Mouse (Mus musculus) CD4-positive, CD25-positive, alpha-beta regulatory T cell, adult 4 months (primary cell): ENCODE results near the gene Adgrl2. TPM values are rescaled to one million over a fixed set of nuclear protein-coding genes. Genes with fewer than 3 reads are reported as not detected.

Experiments
- ATAC-seq: one replicate; pipeline ENCODE4 v1.8.0; 2017
- polyA plus RNA-seq, 2 experiments: library from polyadenylated mRNA; unstranded; fragments of 100-300 nt; shearing (Covaris generic); gene quantifications; one replicate each; pipeline ENCODE4 v1.2.1; 2017

Gene Adgrl2
- polyA plus RNA-seq, 2 experiments from 2014 or later, result not detected

GRCm38 (mm10) chr3:148920881-148921280 lies 69.5 kb downstream of the Adgrl2 start:
- no peak for ATAC-seq

- no peak for ATAC-seq
Observed at GRCm38 (mm10) chr3:148918425-148918824, 71.9 kb downstream of the Adgrl2 start.

GRCm38 (mm10) chr3:148917837-148918236 lies 72.5 kb downstream of the Adgrl2 start:
- no peak for ATAC-seq

- no peak for ATAC-seq
Observed at GRCm38 (mm10) chr3:148916226-148916625, 74.1 kb downstream of the Adgrl2 start.

- no peak for ATAC-seq
Observed at GRCm38 (mm10) chr3:148912944-148913684, 77.2 kb downstream of the Adgrl2 start.

- no peak for ATAC-seq
Observed at GRCm38 (mm10) chr3:148912536-148912935, 77.8 kb downstream of the Adgrl2 start.

GRCm38 (mm10) chr3:148907873-148908272 lies 82.5 kb downstream of the Adgrl2 start:
- ATAC-seq, result no peak

GRCm38 (mm10) chr3:148907024-148907778 lies 83.2 kb downstream of the Adgrl2 start:
- no peak for ATAC-seq

- no peak for ATAC-seq
Observed at GRCm38 (mm10) chr3:148905906-148906779, 84.2 kb downstream of the Adgrl2 start.

GRCm38 (mm10) chr3:148905435-148905834 lies 84.9 kb downstream of the Adgrl2 start:
- no peak for ATAC-seq

- ATAC-seq, result no peak
Observed at GRCm38 (mm10) chr3:148899857-148900256, 90.5 kb downstream of the Adgrl2 start.

- no peak for ATAC-seq
Observed at GRCm38 (mm10) chr3:148899416-148899815, 90.9 kb downstream of the Adgrl2 start.

GRCm38 (mm10) chr3:148898535-148899250 lies 91.7 kb downstream of the Adgrl2 start:
- no peak for ATAC-seq

GRCm38 (mm10) chr3:148896281-148896680 lies 94.1 kb downstream of the Adgrl2 start:
- no peak for ATAC-seq

- no peak for ATAC-seq
Observed at GRCm38 (mm10) chr3:148895396-148896109, 94.8 kb downstream of the Adgrl2 start.

- ATAC-seq, result no peak
Observed at GRCm38 (mm10) chr3:148894867-148895266, 95.5 kb downstream of the Adgrl2 start.

GRCm38 (mm10) chr3:148887902-148888301 lies 102.5 kb downstream of the Adgrl2 start:
- no peak for ATAC-seq

GRCm38 (mm10) chr3:148886956-148887355 lies 103.4 kb downstream of the Adgrl2 start:
- no peak for ATAC-seq

GRCm38 (mm10) chr3:148885980-148886668 lies 104.2 kb downstream of the Adgrl2 start:
- no peak for ATAC-seq

- no peak for ATAC-seq
Observed at GRCm38 (mm10) chr3:148885184-148885583, 105.2 kb downstream of the Adgrl2 start.

GRCm38 (mm10) chr3:148881431-148881830 lies 108.9 kb downstream of the Adgrl2 start:
- ATAC-seq, result no peak
